Mouse (Mus musculus) E14TG2a.4 (cell line): Measurements from ENCODE around the gene Slc16a3.

Experiments
- CTCF ChIP-seq: conservative IDR thresholded peaks from 2 replicates; pipeline ENCODE4 v1.5.1; 2014; ENCODE audit warnings: low read length
- NANOG ChIP-seq: IDR thresholded peaks from 2 replicates; pipeline ENCODE4 v1.6.1; 2014; ENCODE audit warnings: borderline replicate concordance, low read length, mixed read lengths
- POU5F1 ChIP-seq: IDR thresholded peaks from 2 replicates; pipeline ENCODE4 v1.6.1; 2014; ENCODE audit warnings: low read length, borderline replicate concordance

DNA sequence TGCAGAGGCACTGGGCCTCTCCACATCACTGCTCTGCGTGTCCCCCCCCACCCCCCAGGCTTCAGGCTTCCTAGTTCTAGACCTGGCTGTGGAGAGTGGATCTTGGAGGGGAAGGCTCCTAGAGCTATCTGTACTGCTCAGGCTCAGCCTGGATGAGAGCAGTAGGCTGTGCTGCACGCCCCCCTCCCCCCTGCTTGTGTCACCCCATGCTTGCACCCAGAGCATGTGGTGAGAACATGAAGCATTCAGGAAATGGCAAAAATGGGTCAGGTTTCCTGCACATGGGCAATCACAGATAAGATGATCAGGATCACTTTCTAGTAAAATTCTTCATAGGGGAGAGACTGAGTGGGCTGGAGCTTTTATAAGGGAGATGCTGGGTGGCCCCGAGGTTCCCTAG lies 11.3 kb downstream of the Slc16a3 start:
- TF ChIP-seq CTCF (no peak), POU5F1 (no peak), NANOG (no peak)
